Mouse (Mus musculus): ENCODE measurements around the gene Wdfy3.

Gene Wdfy3

DNA sequence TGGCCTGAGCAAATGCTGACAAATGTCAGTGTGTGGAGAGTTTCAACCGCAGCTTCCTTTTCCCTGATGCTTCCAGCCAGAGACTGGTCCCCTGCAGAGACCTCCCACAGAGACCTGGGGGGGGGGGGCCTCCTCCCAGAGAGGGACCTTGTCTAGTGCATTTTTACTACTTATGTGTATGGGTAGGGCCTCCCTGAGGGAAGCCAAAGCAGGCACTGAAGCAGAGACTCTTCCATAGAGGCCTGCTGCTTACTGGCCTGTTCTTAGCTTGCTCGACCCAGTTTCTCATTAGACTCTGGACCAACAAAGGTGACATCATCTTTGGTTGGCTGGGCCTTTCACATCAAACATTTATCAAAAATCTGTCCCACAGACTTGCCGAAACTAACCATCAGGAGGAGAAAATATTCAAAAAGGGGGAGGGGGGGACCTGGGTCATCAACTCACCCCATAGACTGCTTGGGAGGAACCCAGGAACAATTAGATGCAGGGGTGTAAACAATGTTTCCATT, 14.5 kb downstream of the Wdfy3 start:
- no peak for DNase-seq (ENCODE audit: low read depth, low spot score)

DNA sequence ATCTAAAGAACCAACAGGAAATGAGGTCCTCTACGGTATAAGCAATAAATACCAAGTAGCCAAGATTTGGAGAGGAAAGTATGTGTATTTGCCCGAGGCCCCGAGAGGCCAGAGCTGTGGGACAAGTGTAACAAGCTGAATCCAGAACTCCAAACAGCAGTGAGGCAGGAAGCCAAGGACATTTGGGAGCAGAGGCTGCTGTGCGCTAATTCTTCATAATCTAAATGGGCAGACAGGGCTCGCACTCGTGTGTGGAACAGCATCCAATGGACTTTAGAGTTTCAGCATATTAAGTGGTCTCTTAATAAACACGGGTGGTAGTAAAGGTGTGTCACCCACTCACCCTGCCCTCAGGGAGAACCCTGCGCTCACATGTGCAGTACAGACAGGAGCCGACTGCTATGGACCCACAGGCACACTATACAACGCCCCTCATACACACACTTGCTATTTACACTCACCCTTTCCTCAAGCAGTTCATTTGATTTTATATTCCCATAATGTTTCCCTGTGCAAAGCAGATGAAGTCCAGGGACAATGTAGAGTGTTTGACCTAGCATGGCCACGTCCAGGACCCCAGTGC, 15.1 kb downstream of the Wdfy3 start:
- DNase-seq (ENCODE audit: low read depth, low spot score), result no peak

DNA sequence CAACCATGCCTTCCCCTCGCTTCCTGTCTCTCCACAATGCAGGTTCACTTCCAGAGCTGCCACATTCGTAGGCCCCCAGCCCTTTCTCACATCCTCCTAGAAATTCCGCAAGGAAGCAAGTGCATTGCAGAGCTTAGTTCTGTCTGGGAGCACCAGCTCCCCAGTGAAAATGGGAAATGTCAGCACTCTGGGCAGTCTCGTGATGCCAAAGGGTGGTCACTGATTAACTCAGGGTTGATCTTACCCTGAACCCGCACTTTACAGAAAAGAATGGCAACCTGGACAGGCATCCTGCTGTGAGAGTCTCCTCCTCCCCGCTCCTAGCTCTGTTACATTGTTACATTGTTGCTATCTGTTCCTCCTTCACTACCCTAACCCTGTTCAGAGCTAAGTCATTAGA, 16.8 kb downstream of the Wdfy3 start:
- DNase-seq (ENCODE audit: low read depth, low spot score), result no peak

DNA sequence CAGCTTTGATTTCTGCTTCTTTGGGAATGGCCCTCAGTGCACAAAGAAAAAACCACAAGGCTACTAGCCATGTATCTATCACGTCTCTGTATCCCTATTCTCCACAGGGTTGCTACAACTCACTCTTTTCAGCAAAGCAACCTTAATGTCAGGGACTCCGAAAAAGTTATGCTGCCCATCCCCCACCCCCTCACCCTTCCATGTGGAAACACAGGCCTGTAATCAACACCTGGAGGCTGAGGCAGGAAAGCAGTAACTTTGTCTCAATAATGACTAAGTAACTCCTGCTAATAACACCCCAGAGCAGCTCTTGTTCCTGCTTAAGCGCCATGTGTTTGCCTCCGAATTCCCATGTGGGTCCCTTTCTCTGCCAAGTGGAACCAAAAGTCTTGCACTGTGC, 17.3 kb downstream of the Wdfy3 start:
- DNase-seq (ENCODE audit: low read depth, low spot score), result no peak

DNA sequence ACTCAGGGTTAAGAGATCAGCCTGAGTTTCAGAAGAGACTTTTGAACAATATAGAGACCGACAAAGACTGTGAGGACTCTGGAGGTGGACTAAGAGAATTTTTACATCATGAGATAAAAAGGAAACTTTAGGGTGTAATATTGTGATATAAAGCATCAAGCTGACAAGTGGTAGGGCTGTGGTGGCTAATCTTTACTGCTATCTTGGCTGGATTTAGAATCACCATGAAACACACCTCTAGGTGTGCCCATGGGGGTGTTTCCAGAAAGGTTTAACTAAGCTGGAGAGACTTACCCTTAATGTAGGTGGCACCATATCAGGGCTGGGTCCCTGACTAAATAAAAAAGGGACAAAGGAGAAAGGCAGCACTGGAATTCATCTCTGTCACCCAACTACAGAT, 19.0 kb downstream of the Wdfy3 start:
- no peak for DNase-seq (ENCODE audit: low read depth, low spot score)

DNA sequence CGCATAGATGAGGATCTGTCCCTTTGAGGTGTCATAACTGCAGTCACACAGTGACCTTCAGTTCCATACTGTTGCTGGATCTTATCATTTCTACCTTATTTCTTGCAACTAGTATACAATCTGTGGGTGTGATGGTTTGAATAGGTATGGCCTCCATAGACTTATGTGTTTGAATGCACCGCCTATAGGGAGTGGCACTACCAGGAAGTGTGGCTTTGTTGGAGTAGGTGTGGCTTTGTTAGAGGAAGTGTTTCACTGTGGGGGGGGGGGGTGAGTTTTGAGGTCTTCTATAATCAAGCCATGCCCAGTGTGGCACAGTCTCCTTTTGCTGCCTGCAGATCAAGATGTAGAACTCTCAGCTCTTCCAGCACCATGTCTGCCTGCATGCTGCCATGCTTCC, 21.3 kb downstream of the Wdfy3 start:
- no peak for DNase-seq (ENCODE audit: low read depth, low spot score)

DNA sequence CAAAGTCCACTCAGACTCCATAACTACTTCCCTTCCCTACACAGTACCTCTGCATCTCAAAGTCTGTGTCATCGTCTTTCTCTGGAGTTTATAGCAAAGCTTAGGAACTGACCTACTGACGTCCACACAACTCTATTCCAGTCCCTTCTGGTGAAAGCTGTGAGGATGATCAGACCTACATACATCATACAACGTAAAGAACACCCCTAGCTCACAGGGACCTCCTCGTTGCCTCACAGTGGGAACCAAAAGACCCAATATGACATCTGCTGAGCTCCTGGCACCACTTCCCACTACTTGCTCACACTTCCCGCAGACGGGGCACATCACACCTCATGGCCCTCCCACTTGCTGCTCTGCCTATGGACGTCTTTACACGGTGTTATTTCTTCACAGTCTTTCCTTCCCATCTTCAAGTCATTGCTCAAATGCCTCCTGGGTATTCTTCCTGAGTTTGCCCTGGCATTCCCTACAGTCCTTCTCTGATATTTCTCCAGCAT, 23.1 kb downstream of the Wdfy3 start:
- DNase-seq (ENCODE audit: low read depth, low spot score), result no peak

DNA sequence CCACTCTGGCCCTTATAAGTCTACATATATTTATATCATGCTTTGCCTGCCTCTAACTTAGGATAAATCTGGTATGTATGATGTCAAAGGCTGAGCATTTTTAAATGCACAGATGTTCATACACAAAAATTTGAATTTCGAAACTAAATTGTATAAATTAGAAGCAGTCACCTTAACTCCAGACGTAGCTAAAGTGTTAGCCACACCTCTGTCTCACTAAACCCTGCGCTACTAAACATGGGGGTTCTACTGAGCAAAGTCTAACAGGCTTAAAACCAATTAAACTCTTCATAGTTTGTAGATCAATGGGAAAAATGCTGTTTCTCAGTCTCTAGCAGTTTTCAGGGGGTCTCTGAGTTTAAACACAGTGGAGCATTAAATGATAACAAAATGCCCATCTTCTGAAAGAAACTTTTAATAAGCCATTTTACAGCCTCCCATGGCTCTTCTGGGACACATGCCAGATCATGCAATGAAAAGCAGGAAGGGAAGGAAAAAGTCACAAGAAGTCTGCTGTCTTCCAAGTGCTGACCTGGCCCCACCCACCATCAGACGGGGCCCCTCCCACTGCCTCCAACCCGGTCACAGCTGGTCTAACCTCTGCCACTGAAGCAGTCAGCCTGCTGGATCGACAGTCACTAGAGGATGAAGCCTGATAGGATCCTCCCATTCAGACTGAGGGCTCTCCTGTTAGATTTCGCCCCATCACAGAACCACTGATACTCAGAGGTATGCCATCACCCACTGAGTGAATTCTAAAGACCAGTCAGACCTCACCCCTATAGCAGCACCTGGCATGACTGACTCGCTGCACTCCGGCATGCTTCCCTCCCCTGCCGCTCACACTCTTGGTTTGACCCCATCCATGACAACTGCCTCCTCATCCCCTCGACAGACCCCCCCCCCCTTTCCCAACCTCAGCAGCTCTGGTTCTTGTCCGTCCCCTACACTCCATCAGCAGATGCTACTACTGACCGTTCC, 23.8 kb downstream of the Wdfy3 start:
- DNase-seq (ENCODE audit: low read depth, low spot score), result no peak

DNA sequence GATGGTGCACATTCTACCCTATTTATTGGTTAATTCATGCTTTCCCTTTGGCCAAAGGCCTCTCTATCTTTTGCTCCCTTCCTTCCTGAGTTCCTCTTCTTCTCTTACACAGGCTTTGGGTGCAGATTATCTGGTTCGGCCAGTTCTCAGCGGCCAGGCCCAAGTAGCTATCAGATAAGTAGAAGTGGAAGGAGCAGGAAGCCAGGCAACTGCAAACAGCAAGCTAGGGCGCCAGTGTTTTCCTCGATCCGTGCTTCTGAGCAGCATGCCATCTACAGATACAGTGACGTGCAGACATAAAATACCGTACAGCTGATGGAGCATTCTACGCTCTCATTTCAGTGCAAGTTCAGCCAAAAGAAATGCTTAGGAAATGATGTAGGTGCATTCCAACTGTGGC, 24.5 kb downstream of the Wdfy3 start:
- DNase-seq (ENCODE audit: low read depth, low spot score), result no peak

DNA sequence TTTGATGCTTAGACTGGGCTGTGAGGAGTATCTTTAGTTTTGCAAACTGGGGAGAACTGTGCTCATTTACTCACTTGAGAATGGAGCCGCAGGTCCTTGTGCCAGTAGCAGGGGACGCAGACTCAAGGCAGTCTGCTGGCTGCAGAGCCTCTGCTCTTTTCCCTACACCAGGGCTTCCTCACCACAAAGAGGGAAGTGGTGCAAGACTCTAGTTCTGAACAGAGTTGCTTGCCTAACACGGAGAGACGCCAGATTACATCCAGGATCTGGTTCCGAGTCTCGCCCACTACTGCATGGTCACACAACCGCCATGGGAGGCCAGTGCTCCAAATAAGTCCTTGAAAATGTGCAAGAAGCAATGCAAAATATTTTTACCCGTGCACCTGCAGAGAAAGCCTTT, 36.4 kb downstream of the Wdfy3 start:
- DNase-seq (ENCODE audit: low read depth, low spot score), result no peak

DNA sequence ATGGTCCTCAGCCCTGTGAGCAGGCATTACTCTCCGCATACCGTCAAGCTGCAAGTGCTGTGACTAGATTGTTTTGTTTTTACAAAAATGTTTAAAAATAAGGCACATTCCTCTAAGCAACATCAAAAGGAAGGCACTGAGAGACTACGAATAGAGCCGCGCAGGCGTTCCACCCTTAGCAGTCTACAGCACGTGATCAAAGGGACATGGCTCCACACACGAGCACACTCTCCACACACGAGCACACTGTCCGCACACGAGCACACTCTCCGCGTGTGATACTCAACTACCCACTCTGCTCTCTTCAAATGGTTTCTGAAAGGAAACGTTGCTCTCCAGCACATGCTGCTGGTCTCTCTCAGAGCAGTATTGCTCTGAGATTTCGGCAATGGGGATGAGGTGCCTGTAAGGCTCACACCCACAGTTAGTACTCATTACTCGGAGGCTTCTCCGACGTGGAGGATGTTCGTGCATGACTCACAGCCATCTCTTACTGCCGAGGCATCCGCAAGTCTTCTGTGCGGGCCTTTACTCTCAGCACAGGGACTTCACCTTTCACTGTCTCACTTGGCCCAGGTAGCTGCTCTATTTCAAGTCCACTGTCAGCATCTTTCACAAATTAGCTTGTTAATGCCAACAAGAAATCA, 37.0 kb downstream of the Wdfy3 start:
- no peak for DNase-seq (ENCODE audit: low read depth, low spot score)

DNA sequence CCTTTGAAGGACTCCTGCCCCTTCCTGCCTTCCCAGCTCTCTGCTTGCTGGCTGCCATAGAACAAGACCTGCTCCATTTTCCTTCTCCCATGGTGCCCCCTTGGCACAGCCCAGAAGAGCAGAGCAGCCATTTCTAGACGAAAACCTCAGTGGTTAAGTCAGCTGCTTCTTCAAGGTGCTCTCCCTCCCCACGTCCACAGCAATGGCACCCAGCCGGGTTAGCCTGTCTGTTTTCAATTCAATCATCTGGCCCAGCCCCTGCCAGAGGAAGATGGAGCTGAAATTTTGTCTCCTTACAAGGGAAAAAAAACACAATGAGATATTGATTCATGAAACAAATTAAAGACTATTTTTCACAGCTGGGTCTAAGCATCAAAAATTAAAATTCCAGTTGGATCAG, 37.5 kb downstream of the Wdfy3 start:
- no peak for DNase-seq (ENCODE audit: low read depth, low spot score)

DNA sequence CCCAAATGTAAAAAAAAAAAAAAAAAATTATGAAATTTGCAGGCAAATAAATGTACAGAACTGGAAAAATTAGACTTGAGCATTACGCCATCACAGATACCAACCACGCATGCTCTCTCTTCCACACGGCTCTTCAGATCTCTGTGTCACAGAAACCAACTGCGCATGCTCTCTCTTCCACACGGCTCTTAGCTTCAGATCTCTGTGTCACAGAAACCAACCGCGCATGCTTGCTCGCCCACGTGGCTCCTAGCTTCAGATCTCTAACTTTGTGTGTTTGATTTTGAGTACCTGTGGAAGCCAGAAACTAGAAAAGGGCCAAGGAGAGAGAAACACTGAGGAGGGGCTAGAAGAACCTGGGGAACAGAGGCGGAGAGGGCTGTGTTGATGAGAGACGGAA, 46.3 kb downstream of the Wdfy3 start:
- DNase-seq (ENCODE audit: low read depth, low spot score), result no peak

DNA sequence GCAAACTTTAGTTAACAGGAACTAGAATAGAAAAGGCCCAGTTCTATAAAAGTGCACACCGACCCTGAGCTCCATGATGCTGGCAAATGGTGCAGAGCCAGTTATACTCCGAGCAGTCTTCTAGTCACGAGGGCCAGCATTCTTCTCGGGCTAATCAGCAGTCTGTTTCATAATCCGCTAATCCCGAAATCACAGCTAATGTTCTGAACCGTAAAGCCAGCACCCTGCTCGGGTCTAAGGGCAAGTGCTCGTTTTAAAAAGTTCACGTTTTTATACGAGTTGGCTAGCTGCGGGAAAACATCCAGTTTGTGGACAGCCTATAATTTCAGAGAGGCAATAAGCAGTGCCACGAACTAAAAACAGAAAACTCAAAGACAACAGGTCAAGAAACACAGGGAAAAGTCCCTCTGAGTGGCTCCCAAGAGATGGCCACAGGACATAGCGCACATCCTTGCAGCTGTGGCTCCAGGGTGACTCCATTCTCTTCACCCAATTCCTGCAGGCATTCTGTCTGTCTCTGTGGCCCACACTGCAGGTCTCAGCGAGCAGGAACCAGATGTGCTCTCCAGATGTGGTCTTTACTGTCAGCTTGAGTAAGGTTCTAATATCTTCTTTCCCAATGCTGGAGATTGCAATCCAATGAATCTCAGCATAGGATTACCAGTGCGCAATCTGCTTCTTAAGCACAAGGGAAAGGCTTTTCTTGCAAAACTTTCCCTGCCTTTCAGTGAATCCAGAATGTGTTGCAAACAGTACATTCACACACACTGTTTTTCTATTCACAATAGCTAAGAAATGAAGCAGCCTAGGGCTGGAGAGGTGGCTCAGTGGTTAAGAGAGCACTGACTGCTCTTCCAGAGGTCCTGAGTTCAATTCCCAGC, 47.5 kb downstream of the Wdfy3 start:
- no peak for DNase-seq (ENCODE audit: low read depth, low spot score)

DNA sequence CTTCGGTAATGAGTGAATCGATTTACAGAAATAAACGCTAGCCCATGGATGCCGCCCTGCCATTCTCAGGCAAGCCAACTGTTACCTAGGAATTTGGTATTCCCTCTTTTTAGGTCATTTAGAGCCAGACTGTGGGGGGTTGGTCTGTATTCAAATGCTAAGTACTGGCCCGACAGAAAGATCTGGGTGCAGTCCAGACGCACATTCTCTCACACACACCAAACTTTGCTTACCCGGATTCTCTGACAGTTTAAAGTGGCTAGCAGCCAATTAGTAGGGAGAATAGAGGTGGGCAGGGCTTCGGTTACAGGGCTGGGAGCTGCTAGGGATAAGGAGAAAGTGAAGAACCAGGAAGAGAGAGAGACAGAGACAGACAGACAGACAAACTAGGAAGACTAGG, 55.5 kb downstream of the Wdfy3 start:
- no peak for DNase-seq (ENCODE audit: low read depth, low spot score)

DNA sequence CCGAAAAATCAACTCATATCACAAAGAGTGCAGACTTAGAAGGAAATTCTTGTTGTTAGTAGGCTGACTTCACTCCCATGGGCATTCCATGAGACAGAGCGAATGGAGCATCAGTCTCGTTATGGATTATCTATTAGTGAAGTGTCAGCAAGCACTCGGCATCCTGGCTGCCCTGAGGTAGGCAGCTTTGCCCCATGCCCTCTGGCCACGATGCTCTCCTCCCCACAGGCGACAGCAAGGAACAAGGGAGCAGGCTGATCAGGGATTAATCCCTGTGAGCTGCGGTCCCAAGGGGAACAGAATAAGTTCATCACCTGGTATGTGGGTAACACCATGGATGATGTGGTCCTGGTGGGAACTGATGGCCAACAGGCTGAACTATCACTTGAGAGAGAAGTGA, 55.9 kb downstream of the Wdfy3 start:
- no peak for DNase-seq (ENCODE audit: low read depth, low spot score)

DNA sequence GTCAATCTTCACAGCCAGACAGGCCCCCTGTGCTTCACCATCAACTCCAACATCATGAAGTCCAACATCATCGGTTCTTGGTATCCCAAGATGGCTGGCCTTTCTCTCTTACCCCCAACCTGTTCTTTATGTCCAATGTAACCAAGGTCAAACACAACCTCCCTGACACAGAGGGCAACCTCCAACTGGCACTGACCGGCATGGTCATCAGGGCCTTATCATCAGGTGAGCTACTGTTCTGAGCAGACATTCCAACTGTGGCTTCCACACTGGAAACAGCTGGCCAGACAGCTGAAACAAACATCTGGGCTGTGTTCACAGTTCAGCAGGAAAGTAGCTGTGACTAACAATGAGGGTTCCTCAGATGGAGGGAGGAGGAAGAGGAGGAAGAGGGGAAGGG, 58.8 kb downstream of the Wdfy3 start:
- DNase-seq (ENCODE audit: low read depth, low spot score), result no peak

DNA sequence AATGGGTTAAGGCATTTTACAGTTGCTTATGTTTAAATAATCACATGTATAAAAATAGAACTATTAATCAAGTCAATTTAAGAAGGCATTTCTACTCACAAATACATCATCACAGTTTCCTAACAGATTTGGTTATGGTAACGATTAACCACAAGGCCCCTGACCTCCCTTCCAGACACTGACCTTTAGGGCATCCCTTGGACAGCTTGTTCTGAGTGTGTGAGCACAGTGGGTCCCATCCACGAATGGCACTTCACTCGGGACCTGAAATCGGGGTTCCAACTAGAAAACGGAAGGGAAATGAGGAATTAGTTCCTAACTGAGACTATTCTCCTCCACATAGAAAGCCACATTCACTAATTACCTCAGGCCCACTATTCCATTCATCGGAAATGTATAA, 60.1 kb downstream of the Wdfy3 start:
- DNase-seq (ENCODE audit: low read depth, low spot score), result no peak

DNA sequence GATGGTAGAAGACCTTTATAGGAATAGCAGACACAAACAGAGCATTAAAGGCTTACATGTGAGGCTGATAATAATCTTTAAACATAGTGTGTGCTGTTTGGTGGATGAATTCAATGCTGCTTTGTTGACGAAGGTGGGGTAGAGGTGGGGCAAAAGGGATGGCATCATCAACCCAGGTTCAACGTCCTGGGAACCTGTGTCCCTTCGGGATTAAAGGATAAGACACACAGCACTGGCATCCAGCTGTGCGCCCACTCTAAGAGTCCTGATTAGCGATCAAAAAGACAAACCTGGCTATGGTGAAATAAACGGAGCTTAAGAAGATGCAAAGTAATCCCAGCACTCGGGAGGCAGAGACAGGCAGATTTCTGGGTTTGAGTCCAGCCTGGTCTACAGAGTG, 61.0 kb downstream of the Wdfy3 start:
- no peak for DNase-seq (ENCODE audit: low read depth, low spot score)

DNA sequence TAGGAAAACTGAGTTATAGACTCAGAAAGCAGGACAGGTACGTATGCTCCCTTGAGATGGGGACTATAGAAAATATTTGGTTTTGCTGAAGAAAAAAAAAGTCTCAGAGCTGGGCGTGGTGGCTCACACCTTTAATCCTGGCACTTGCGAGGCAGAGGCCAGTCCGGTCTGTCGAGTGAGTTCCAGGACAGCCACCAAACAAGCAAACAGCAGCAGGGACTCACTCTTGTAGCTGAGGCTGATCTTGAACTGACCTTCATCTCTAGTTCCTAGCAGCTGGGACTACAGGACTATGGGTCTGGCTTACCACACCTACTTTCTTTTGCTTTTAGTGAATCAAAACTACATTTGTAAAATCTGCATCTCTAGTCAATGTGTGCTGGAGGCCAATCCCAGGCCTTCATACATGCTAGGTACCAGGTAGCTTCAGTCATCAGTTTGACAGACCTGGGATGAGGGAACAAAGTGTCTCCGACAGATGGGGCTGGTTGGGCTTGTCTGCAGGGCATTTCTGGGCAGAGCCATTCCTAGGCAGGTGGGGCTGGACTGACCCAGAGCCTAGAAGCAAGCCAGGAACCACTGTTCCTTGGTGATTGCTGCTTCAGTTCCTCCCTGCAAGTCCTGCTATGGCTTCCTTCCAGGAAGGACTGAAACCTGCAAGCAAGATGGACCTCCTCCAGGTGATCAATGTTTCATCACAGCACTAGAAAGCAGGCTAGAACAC, 63.3 kb downstream of the Wdfy3 start:
- DNase-seq (ENCODE audit: low read depth, low spot score), result no peak

DNA sequence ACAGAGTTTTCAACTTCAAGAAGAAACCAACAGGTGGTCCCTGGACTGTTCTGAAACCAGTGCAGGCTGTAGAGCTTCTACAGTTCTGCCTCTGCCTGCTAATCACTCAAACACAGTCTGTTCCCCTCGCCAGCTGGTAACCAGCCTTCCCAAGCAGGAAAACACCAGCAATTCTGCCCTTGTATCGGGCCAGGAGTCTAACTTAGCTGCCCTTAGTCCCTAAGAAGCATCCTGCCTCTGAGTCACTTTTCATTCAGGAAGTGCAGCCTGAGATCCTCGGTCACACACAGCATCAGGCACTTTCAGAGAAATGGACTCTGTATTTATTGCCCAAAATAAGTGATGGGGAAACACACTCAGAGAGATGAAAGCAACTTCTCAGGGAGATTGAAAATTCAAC, 66.3 kb downstream of the Wdfy3 start:
- DNase-seq (ENCODE audit: low read depth, low spot score), result no peak

All from WW6 (cell line).